ENCODE assay signal across 13 mouse cellular contexts in the genomic region with DNA sequence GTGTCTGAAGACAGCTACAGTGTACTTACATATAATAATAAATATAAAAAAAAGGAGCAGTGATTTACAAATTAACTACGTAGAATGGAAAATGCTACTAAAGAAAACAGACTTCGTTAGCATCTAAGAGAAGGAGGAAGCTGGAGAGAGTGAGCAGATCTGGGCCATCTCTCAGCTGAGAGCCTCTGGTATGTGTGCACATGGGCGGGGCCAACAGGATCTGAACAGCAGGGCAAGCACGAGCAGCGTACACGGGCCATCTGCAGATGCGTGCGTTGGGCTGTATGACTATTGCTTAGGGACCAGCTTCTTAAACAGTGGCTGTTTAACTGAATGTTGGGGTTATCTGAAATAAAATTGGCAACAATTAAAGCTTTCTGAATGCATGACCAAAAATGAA. TPM values are rescaled to one million over a fixed set of nuclear protein-coding genes. Genes with fewer than 3 reads are reported as not detected.
DNase-seq lines count a peak whose midpoint lies in the region; ATAC-seq lines count a peak whose summit lies in the region.
"Had no signal": no experiment of that assay in that cellular context is flagged by ENCODE, and none has a peak within 500 bp of the region (broad histone marks: within the 10 kb centered on the region; RNA-seq: fewer than 3 reads in every experiment).

No protein-coding gene starts in this region.

- no peak overlapping the region for H3K9ac ChIP-seq in kidney, embryonic 15.5 days
- H3K9ac ChIP-seq in hindbrain, embryonic 16.5 days (ENCODE audit: low read depth, low read length): no peak overlapping the region
- H3K9ac ChIP-seq: embryonic facial prominence, embryonic 15.5 days; liver, embryonic 13.5 days had no signal

- WGBS in kidney, embryonic 15.5 days: 79% methylated on average over 8 of the region's 8 CpGs
- 80% methylated on average over 8 of the region's 8 CpGs for WGBS in hindbrain, embryonic 16.5 days

- H3K4me2 ChIP-seq in kidney, embryonic 15.5 days: no peak overlapping the region
- H3K4me2 ChIP-seq in hindbrain, embryonic 16.5 days (ENCODE audit: low read length): no peak overlapping the region
- H3K4me2 ChIP-seq: embryonic facial prominence, embryonic 15.5 days; liver, embryonic 13.5 days had no signal

- H3K27ac ChIP-seq in kidney, embryonic 15.5 days: 0 out of 2 replicates have a peak overlapping the region, but pooled peaks have one; percentile 20
- no peak overlapping the region for H3K27ac ChIP-seq in hindbrain, embryonic 16.5 days (ENCODE audit: low read depth, low read length)
- H3K27ac ChIP-seq: hindbrain, embryonic 10.5 days; liver, embryonic 13.5 days had no signal

- H3K4me1 ChIP-seq in kidney, embryonic 15.5 days: peaks cover 13% of the 10 kb centered on the region; the same call in 1 of the 2 replicates
- H3K4me1 ChIP-seq in hindbrain, embryonic 16.5 days (ENCODE audit: control insufficient read depth, insufficient read depth, low read depth, low read length): no peaks in the 10 kb centered on the region

- no peaks in the 10 kb centered on the region for H3K9me3 ChIP-seq in kidney, embryonic 15.5 days (replicated peaks)
- no peaks in the 10 kb centered on the region for H3K9me3 ChIP-seq in hindbrain, embryonic 16.5 days (ENCODE audit: control insufficient read depth, low read length)
- H3K9me3 ChIP-seq: embryonic facial prominence, embryonic 15.5 days; hindbrain, embryonic 10.5 days; liver, embryonic 13.5 days had no signal

- no peak overlapping the region for H3K4me3 ChIP-seq in kidney, embryonic 15.5 days (replicated peaks)
- H3K4me3 ChIP-seq in hindbrain, embryonic 16.5 days (ENCODE audit: low read length): no peak overlapping the region
- H3K4me3 ChIP-seq: embryonic facial prominence, embryonic 15.5 days; hindbrain, embryonic 10.5 days; liver, embryonic 13.5 days had no signal

- no peak for ATAC-seq in kidney, embryonic 15.5 days (replicated peaks; ENCODE audit: low FRiP score)
- ATAC-seq in hindbrain, embryonic 16.5 days: no peak
- ATAC-seq: midbrain, embryonic 16.5 days had no signal

- no peaks in the 10 kb centered on the region for H3K27me3 ChIP-seq in kidney, embryonic 15.5 days
- H3K27me3 ChIP-seq in hindbrain, embryonic 16.5 days (replicated peaks; ENCODE audit: control insufficient read depth, insufficient read depth, low read length): no peaks in the 10 kb centered on the region
- H3K27me3 ChIP-seq: embryonic facial prominence, embryonic 15.5 days; liver, embryonic 13.5 days had no signal

- H3K36me3 ChIP-seq in kidney, embryonic 15.5 days: 0 out of 2 replicates have a peak, but pooled peaks cover 5% of the 10 kb centered on the region
- H3K36me3 ChIP-seq in hindbrain, embryonic 16.5 days (ENCODE audit: control insufficient read depth, insufficient read depth, low read length): no peaks in the 10 kb centered on the region

- DNase-seq in kidney, postnatal 14 days: no peak
- DNase-seq in B cell, adult 2 months: peak; percentile 54 to 60
- peak; percentile 35 for DNase-seq in brain, adult 2 months (ENCODE audit: low read depth, low spot score)
- peak; percentile 55 for DNase-seq in lung, postnatal 10 days
- no peak for DNase-seq in T-cell, adult 2 months (ENCODE audit: low spot score)
- DNase-seq in thymus, postnatal 4 days: no peak
- DNase-seq: cerebellum, postnatal 10 days; liver, embryonic 13.5 days had no signal

RNA-seq across cellular contexts. Expression of a gene that starts 56.5 kb away (rescaled TPM):
- 57.3 and 66.6 TPM in 2 replicates for polyA plus RNA-seq in kidney, embryonic 15.5 days (2015; fragmentation: Nextera tagmentation; extraction: Ambion mirVana)
- polyA plus RNA-seq in hindbrain, embryonic 16.5 days (2015; fragmentation: Nextera tagmentation; extraction: Ambion mirVana): 19.2 and 20.7 TPM in 2 replicates

Comparison
In these comparisons a context has a peak if more than half of its experiments do, and no peak if none do; other contexts are left out.
1. DNase-seq: peak in B cell, adult 2 months (2 of 2), brain, adult 2 months (single experiment) and lung, postnatal 10 days (single experiment); none in kidney, postnatal 14 days (single experiment), T-cell, adult 2 months (single experiment) and thymus, postnatal 4 days (single experiment).